Mouse (Mus musculus) embryonic fibroblast, embryonic 13.5 days (primary cell): ENCODE results near the gene Asap2.

Source experiments
- CTCF ChIP-seq: IDR thresholded peaks from 2 replicates; pipeline ENCODE4 v1.5.1; 2011; ENCODE audit warnings: mild to moderate bottlenecking, control low read depth, low read length, moderate library complexity, borderline replicate concordance; ENCODE audit not compliant: insufficient read depth
- POLR2A ChIP-seq: IDR thresholded peaks from 2 replicates; pipeline ENCODE4 v1.6.1; 2011; ENCODE audit warnings: low read depth, mild to moderate bottlenecking, control low read depth, low read length, moderate library complexity

DNA sequence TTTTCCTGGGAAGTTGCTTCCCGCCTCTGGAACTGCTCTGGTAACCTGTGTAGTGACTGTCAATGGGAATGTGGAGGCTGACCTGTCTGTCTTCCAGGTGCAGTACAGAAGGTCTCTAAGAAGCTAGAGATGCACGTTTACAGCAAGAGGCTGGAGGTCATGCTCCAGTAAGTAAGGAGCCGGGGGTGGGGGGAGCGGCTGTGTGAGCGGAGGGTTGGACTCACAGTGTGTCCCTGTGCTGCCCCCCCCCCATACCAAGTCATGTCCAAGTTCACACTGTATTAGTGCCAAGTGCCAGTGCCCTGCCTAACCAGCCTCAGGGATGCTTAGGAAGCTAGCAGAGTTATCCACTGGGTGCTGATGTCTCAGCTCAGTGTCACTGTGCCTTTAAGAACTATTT is 321.9 kb downstream of the Asap2 start:
- TF ChIP-seq CTCF (no peak), POLR2A (no peak)
